Mouse (Mus musculus) bone marrow macrophage, adult 2 months (primary cell): ENCODE measurements at regions not wholly inside any gene's neighbourhood (a gene's known extent, or its start where the extent isn't known, plus 50 kb on each side); places are given as distances from the start of the nearest gene placed in this dataset.

Experiments
- H3K27ac ChIP-seq: 2 replicates; pipeline ENCODE4 v1.5.1; 2012; ENCODE audit warnings: low read depth, low read length; ENCODE audit not compliant: insufficient read depth
- H3K4me1 ChIP-seq: 2 replicates; pipeline ENCODE4 v1.6.1; 2012; ENCODE audit warnings: low read length; ENCODE audit not compliant: control insufficient read depth, insufficient read depth
- H3K4me3 ChIP-seq: 2 replicates; pipeline ENCODE4 v1.5.1; 2012; ENCODE audit warnings: mild to moderate bottlenecking, low read length, moderate library complexity; ENCODE audit not compliant: insufficient read depth
- CTCF ChIP-seq: IDR thresholded peaks from 2 replicates; pipeline ENCODE4 v1.5.1; 2012; ENCODE audit warnings: low read depth, mild to moderate bottlenecking, low read length, moderate library complexity
- POLR2A ChIP-seq: IDR thresholded peaks from 2 replicates; pipeline ENCODE4 v1.6.1; 2012; ENCODE audit warnings: mild to moderate bottlenecking, low read depth, low read length, borderline replicate concordance

DNA sequence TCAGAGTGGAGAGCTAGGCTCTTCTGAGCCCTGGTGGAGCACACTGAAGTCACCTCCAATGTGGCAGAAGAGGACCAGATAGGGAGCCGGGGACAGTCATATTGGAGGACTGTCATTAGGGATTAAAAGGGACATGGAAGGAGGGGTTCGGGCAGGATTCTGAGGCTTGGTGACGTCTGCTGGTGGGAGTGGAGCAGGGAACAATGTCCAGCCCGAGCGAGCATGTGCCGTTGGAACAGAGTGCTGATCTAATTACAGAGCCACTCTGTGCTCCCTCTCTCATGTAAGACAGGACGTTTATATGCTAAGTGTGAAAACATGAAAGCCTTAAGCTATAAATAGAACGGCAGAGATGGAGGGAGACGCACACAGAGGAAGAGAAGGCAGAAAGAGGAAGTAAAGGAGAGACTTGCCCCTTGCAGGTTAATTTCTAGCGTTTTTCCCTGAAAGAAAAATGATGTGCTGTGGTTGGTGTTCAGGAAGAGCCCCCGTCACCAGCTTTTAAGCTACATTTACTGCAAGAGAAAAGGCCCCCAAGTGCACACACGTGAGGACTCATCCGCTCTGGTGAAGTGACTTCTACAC, 475.2 kb downstream of the Insc start:
- no peak for TF ChIP-seq POLR2A
- TF ChIP-seq CTCF, result no peak
- Histone ChIP-seq H3K4me3 (no peak overlapping the region), H3K4me1 (no peaks in the 10 kb centered on the region), H3K27ac (no peak overlapping the region)

DNA sequence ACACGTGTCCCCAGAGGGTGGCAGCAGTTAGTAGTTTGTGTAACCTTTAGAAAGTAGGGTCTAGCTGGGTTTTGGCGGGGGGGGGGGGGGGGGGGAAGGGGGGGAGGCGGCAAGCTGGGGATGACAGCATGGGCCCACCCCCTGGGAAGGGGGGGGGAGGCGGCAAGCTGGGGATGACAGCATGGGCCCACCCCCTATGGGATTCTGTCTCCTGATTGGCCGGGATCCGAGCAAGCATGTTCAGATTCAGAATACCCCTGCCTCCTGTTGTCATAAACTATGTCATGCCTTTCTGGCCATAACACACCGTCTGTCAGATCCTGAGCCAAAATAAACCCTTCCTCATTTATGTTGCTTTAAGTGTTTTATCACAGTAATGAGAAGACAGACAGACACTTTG, 479.1 kb downstream of the Insc start:
- H3K4me3 ChIP-seq, result no peak overlapping the region
- H3K27ac ChIP-seq, result no peak overlapping the region
- no peaks in the 10 kb centered on the region for H3K4me1 ChIP-seq
- TF ChIP-seq CTCF (no peak), POLR2A (no peak)

DNA sequence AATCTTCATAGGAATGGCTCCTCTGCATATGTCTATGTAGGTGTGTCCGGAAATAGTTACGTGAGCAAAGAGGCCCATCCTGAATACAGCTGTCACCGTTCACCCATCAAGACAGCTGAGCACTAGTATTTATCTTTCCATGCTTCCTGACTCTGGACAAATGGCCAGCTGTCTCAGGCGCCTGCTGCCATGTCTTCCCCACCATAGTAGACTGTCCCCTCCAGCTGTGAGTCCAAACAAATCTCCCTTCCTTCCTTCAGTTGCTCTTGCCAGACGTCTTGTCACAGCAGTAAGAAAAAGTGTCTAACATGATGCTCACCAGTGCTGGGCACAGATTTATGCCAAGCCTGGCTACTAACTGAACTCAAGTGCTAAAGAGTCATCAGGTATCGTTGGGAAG, 487.0 kb downstream of the Insc start:
- TF ChIP-seq CTCF, result no peak
- TF ChIP-seq POLR2A, result no peak
- no peaks in the 10 kb centered on the region for H3K4me1 ChIP-seq
- H3K4me3 ChIP-seq, result no peak overlapping the region
- H3K27ac ChIP-seq, result no peak overlapping the region

DNA sequence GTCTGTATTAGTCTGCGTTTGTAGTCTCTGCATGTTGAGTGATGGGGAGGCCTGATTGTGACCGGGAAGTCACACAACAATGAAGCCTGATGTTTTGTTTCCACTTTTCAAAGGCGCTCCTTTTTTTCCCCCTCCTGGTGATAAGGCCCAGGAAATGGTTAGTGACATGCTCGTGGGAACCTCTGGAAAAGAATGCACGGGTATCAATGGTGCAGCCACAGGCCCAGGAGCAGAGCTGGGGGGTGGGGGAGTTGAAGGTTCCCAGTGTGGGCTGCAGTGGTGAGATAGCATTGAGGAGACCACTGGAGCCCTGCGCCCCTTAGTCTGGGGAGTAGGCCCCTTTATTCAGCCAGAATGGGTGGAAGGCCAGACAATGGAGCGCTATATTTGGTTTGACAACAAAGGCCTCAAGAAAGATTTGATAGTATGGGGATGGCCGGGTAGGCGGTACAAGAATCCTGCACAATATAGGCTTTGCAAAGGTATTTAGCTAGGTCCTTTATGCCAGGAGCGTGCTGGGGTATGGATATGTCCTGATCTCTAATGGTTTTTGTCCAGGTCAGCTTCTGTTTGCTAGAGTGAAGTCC, 490.4 kb downstream of the Insc start:
- H3K4me3 ChIP-seq, result no peak overlapping the region
- H3K27ac ChIP-seq, result no peak overlapping the region
- H3K4me1 ChIP-seq, result no peaks in the 10 kb centered on the region
- no peak for TF ChIP-seq POLR2A
- no peak for TF ChIP-seq CTCF

DNA sequence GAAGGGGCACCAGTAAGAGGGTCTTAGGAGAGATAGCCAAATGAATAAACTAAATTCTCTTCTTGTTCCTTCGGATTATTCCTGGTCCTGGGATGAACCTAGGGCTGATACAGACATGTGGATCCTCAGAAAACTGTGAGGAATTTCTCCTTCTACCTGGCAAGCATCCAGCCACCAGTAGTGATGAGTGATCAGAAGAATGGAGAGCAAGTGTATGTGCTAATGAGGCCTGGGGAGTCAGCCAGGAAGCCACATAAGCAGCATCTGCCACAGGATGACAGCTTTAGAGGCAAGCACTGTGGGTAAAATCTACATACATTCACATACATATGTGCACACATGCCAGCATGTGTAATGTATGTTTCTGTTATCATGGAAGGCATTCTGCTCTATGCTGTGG, 493.6 kb downstream of the Insc start:
- TF ChIP-seq POLR2A (no peak), CTCF (no peak)
- Histone ChIP-seq H3K4me1 (no peaks in the 10 kb centered on the region), H3K4me3 (no peak overlapping the region), H3K27ac (no peak overlapping the region)

DNA sequence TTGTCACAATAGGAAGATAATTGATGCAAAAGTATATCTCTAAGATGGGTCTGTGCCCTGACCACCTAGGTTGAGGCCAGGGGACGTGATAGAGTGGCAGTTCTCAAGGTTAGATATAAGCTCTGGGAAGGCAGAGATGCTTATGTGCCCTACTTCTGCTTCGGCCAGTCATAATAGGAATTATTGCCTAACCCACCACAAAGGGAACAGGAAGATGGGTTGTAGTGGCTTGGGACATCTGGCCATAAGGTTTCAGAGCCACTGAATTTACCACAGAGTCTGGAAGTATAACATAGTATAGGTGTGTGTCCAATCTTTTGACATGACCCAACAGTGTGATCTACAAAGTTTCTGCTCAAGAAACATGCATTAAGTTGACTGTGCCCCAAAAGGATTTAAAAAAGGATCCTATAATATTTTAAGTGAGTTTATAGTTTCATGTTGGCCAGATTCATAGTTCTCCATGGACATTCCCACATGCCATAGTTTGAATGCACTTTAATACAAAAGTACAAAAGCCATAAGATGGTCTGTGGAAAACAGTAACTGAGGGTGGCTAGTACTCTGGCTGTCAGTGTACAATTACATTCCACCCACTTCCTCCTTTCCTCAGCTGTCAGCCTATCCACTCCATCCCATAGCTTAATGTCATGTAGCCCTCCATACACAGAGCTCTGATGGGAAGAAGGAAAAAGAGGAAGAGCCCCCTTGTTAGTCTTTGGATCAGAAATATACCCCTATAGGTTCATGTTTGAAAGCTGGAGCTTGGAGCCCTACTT, 508.3 kb downstream of the Insc start:
- no peak overlapping the region for H3K4me3 ChIP-seq
- no peaks in the 10 kb centered on the region for H3K4me1 ChIP-seq
- no peak for TF ChIP-seq CTCF
- TF ChIP-seq POLR2A, result no peak
- no peak overlapping the region for H3K27ac ChIP-seq

DNA sequence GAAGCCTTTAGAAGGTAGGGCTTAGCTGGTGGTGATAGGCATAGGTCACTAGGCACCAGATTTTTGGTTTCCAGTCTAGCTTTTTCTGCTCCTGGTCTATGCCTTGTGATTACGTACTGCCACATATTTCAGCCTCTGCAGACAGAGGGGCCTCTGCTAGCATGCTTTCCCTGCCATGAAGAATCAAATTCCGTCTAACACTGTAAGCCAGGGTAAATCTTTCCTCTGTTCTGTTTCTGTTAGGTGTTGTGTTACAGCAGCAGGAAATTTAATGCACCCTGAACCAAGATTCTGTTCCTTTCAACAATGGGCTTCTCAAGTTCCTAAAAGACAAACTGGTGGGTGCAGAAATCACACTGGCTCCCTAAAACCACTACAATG, 508.9 kb downstream of the Insc start:
- Histone ChIP-seq H3K27ac (no peak overlapping the region), H3K4me1 (no peaks in the 10 kb centered on the region), H3K4me3 (no peak overlapping the region)
- TF ChIP-seq POLR2A (no peak), CTCF (no peak)

DNA sequence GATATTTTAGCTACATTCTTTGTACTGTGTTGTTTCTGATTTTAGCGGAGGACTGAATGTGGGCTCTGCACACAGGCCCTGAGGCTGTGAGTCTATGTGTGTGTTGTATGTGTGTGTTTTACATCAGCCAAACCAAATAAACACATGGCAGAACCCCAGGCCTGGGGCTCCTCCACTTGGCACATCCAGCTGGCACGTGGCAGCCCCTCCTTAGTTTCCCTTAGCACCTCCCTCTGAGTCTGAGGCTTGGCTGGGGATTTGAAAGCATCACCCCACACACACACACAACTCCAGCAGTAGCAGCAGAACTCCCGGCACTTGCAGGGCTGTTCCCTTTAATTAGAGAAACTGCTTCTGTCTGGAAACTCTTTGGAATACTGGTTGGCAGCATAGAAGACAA, 515.1 kb downstream of the Insc start:
- H3K27ac ChIP-seq, result no peak overlapping the region
- H3K4me3 ChIP-seq, result no peak overlapping the region
- H3K4me1 ChIP-seq, result no peaks in the 10 kb centered on the region
- no peak for TF ChIP-seq POLR2A
- TF ChIP-seq CTCF, result no peak

DNA sequence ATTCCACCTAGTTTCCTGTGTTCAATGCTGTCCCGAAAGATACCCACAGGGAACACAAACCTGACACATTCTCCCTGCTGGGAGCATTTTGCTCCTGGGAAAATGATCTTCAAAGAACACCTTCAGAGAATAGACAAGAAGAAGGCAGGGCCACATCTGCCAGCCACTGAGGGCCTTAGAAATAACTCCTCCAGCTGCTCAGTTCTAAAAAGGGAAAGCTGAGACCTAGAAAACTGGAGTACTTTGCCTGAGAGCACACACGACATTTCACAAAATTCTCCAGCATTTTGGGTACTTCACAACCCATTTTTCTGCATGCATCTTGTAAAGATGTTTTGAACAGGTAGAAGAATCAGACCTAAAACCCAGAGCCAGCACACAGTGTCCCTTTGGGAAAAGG, 519.6 kb downstream of the Insc start:
- TF ChIP-seq POLR2A (no peak), CTCF (no peak)
- Histone ChIP-seq H3K27ac (no peak overlapping the region), H3K4me1 (no peaks in the 10 kb centered on the region), H3K4me3 (no peak overlapping the region)

DNA sequence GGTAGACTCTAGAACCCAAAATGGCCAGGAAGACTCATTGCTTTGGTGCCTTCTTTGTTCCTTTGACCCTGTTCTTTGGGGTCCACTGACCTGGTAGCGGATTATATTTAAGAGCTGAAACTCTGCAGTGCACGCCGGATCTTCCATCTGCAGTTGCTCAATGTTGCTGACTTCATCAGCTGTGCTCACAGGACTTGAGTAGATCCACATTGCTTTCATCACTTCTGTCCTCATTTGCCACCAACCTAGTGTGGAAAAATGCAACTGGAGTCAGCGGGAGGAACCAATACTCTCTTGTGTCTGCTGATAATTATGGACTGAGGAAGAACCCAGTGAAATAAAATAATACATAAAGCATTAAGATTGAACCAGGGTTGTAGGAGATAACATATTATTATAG, 522.6 kb downstream of the Insc start:
- no peak overlapping the region for H3K27ac ChIP-seq
- no peaks in the 10 kb centered on the region for H3K4me1 ChIP-seq
- TF ChIP-seq CTCF (no peak), POLR2A (no peak)
- H3K4me3 ChIP-seq, result no peak overlapping the region
